8 mouse cellular contexts compared by ENCODE assay signal in the genomic region with DNA sequence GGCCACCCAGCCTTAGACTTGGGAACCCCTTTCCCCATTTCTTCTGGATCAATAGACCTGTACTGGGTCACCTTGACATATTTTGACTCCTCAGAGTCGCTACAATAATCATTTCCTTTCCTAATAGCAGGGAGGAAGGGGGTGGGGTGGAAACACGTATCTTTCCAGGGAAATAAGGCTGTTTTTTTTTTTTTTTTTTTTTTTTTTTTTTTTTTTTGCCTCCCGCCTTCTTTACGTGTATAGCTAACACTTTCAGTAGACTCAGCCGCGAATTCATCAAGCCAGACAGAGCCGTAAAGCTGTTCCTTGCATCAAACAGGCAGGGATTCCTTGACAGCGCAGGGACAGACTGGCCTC. TPM values are rescaled to one million over a fixed set of nuclear protein-coding genes. Genes with fewer than 3 reads are reported as not detected.
A peak's percentile ranks its signal among the peaks of the same experiment; 100 is the strongest.
DNase-seq lines count a peak whose midpoint lies in the region; ATAC-seq and TF ChIP-seq lines count a peak whose summit lies in the region.

No protein-coding gene starts in this region.

- H3K9me3 ChIP-seq in heart, embryonic 14.5 days (ENCODE audit: control insufficient read depth, low read length) = no peaks in the 10 kb centered on the region
- no peaks in the 10 kb centered on the region for H3K9me3 ChIP-seq in ES-E14 (ENCODE audit: control insufficient read depth, insufficient read depth, low read depth, low read length)
- H3K9me3 ChIP-seq in forebrain, postnatal 0 days (ENCODE audit: low read length) = no peaks in the 10 kb centered on the region

- in situ Hi-C loops in ES-E14 (cut with MboI; ENCODE audit: low sequenced_read_pairs in 2 of 2, unreplicated experiment in 2 of 2) = no loop called here

- H3K27me3 ChIP-seq in heart, embryonic 14.5 days (ENCODE audit: control insufficient read depth, insufficient read depth, low read length) = peaks cover 9% of the 10 kb centered on the region
- no peaks in the 10 kb centered on the region for H3K27me3 ChIP-seq in forebrain, postnatal 0 days (ENCODE audit: insufficient read depth, low read length)

- no peaks in the 10 kb centered on the region for H3K36me3 ChIP-seq in heart, embryonic 14.5 days (ENCODE audit: control insufficient read depth, insufficient read depth, low read length)
- H3K36me3 ChIP-seq in ES-E14 (ENCODE audit: control insufficient read depth, insufficient read depth, low read length, poor library complexity, severe bottlenecking) (no peaks in the 10 kb centered on the region), macrophage (ENCODE audit: inconsistent target) (no peaks in the 10 kb centered on the region)
- no peaks in the 10 kb centered on the region for H3K36me3 ChIP-seq in forebrain, postnatal 0 days (ENCODE audit: insufficient read depth)

- H3K27ac ChIP-seq in heart, embryonic 14.5 days (replicated peaks in 1 of 2; ENCODE audit: control insufficient read depth in 1 of 2, insufficient read depth in 1 of 2, low read depth in 2 of 2, low read length in 2 of 2) = no peak overlapping the region
- no peak overlapping the region for H3K27ac ChIP-seq in ES-E14 (ENCODE audit: insufficient read depth, low read depth, low read length, poor library complexity, severe bottlenecking)
- no peak overlapping the region for H3K27ac ChIP-seq in forebrain, postnatal 0 days (ENCODE audit: low read depth, low read length)
- no peak overlapping the region for H3K27ac ChIP-seq in macrophage

- peaks cover 10% of the 10 kb centered on the region; the same call in 1 of the 2 replicates for H3K79me2 ChIP-seq in macrophage (ENCODE audit: inconsistent target)

- peak overlapping the region; percentile 81 for H3K4me2 ChIP-seq in heart, embryonic 14.5 days (ENCODE audit: low read length)
- H3K4me2 ChIP-seq in forebrain, postnatal 0 days (ENCODE audit: low read depth) = peak overlapping the region; percentile 93

- no peak for DNase-seq in heart, adult 18-20 months
- no peak for DNase-seq in ES-E14 (ENCODE audit: low read depth, low spot score)
- peak; percentile 27 for DNase-seq in forebrain, postnatal 0 days
- DNase-seq in thymus, postnatal 36 days = no peak
- DNase-seq in T-cell, adult 2 months (ENCODE audit: low spot score) = no peak
- no peak for DNase-seq in thymus, postnatal 0 days (ENCODE audit: low spot score)

- ATAC-seq in heart, embryonic 14.5 days (ENCODE audit: insufficient number of reproducible peaks, insufficient read depth, low FRiP score, low read depth) = no peak
- no peak for ATAC-seq in forebrain, postnatal 0 days

- H3K4me1 ChIP-seq in heart, embryonic 14.5 days (ENCODE audit: control insufficient read depth in 2 of 2, insufficient read depth in 2 of 2, low read length in 2 of 2) = peaks cover 22 to 43% of the 10 kb centered on the region in 2 experiments
- H3K4me1 ChIP-seq in ES-E14 (ENCODE audit: control insufficient read depth in 2 of 2, insufficient read depth in 2 of 2, low read length in 2 of 2, poor library complexity in 1 of 2) = peaks cover 0 to 2% of the 10 kb centered on the region in 2 experiments; a peak in 2 of 4 replicates
- H3K4me1 ChIP-seq in forebrain, postnatal 0 days (ENCODE audit: insufficient read depth) = 0 out of 2 replicates have a peak, but pooled peaks cover 3% of the 10 kb centered on the region

- peak overlapping the region; percentile 61 to 85 for H3K4me3 ChIP-seq in heart, embryonic 14.5 days (ENCODE audit: control insufficient read depth in 1 of 2, insufficient read depth in 1 of 2, low read depth in 1 of 2, low read length in 2 of 2)
- H3K4me3 ChIP-seq in ES-E14 (ENCODE audit: insufficient read depth in 1 of 2, low read depth in 1 of 2, low read length in 2 of 2, poor library complexity in 1 of 2, severe bottlenecking in 1 of 2) (no peak overlapping the region), macrophage (ENCODE audit: inconsistent target) (peak overlapping the region; percentile 58)
- peak overlapping the region; percentile 60 for H3K4me3 ChIP-seq in forebrain, postnatal 0 days (ENCODE audit: low read depth, low read length)

- peak overlapping the region; percentile 83 for H3K9ac ChIP-seq in heart, embryonic 14.5 days (ENCODE audit: low read length)
- H3K9ac ChIP-seq in ES-E14 (ENCODE audit: insufficient read depth, low read depth, low read length, poor library complexity, severe bottlenecking) = no peak overlapping the region
- peak overlapping the region; percentile 66 for H3K9ac ChIP-seq in forebrain, postnatal 0 days

- no peak for TF ChIP-seq CTCF in forebrain, postnatal 0 days (IDR thresholded peaks at IDR 0.05; ENCODE audit: low read depth)

- WGBS in heart, embryonic 14.5 days = 40% methylated on average over 8 of the region's 8 CpGs
- WGBS in forebrain, postnatal 0 days = 8% methylated on average over 8 of the region's 8 CpGs
- 50% methylated on average over 6 of the region's 8 CpGs for WGBS in macrophage (ENCODE audit: missing documents)

TF ChIP-seq in ES-E14, 5 proteins besides CTCF, POLR2A, EP300 and RAD21:
- TF ChIP-seq HCFC1 (IDR thresholded peaks at IDR 0.05; ENCODE audit: borderline replicate concordance, insufficient read depth, low read length) (no peak), ZNF384 (IDR thresholded peaks at IDR 0.05; ENCODE audit: low read depth, low read length) (peak; percentile 39; the same call in 1 of the 2 replicates), ZC3H11A (IDR thresholded peaks at IDR 0.05; ENCODE audit: borderline replicate concordance, low read depth, low read length) (no peak)
TF ChIP-seq in ES-E14: peak in this region for 1.

RNA-seq across cellular contexts. Expression of gene Chst11, which starts 1.7 kb away (rescaled TPM):
- polyA plus RNA-seq in heart, embryonic 14.5 days (2014; fragmentation: Nextera tagmentation; extraction: Ambion mirVana) = 3.3 and 3.5 TPM in 2 replicates
- total RNA-seq in heart, adult 18-20 months (2021) = 1 to 10 TPM; 2.5 to 3.2 TPM
- 4.2 and 8.6 TPM in 2 replicates for total RNA-seq in ES-E14 (2012; rRNA removed)
- total RNA-seq in forebrain, postnatal 0 days (2014; rRNA removed) = 15.7 and 20.8 TPM in 2 replicates
- polyA plus RNA-seq in forebrain, postnatal 0 days (2015; fragmentation: Nextera tagmentation; extraction: Ambion mirVana) = 2.2 and 2.9 TPM in 2 replicates
- 10 to 100 TPM in 3 of 26 experiments, 1 to 10 TPM in 21, under 1 TPM in 2; 0.63 to 19.5 (median 2.9) TPM for total RNA-seq in macrophage (2018; cell fraction: chromatin; rRNA removed)
- 10 to 100 TPM in 12 of 26 experiments, 1 to 10 TPM in 14; 2.5 to 21.1 (median 9.5) TPM for total RNA-seq in macrophage (2018; cell fraction: cytosol; rRNA removed)
- 10 to 100 TPM in 13 of 26 experiments, 1 to 10 TPM in 13; 3.2 to 32.6 (median 9.8) TPM for total RNA-seq in macrophage (2018; cell fraction: nucleus; rRNA removed)
- polyA plus RNA-seq in macrophage (2018) = 6.2 to 18.4 TPM (median 10.6 TPM) in 3 replicates
- polyA plus RNA-seq in thymus, postnatal 0 days (2015; fragmentation: Nextera tagmentation; extraction: Ambion mirVana) = 2.1 TPM in 2 replicates

Comparison
In these comparisons a context has a peak if more than half of its experiments do, and no peak if none do; other contexts are left out.
1. H3K4me3 ChIP-seq: peak in heart, embryonic 14.5 days (2 of 2), forebrain, postnatal 0 days (single experiment) and macrophage (single experiment); none in ES-E14 (0 of 2).